Mouse (Mus musculus): Measurements from ENCODE around the gene 4930579G24Rik. TPM values are rescaled to one million over a fixed set of nuclear protein-coding genes. Genes with fewer than 3 reads are reported as not detected.
A peak's percentile ranks its signal among the peaks of the same experiment; 100 is the strongest.

4930579G24Rik gene
- polyA plus RNA-seq, 1 experiment = 5.1 TPM

GRCm38 (mm10) chr3:79670556-79670955 is 41.7 kb downstream of the 4930579G24Rik start:
- no peak for DNase-seq
- TF ChIP-seq CTCF (IDR thresholded peaks at IDR 0.05; ENCODE audit: borderline replicate concordance, insufficient read depth, low read depth, low read length) = no peak
- no peak for TF ChIP-seq POLR2A (IDR thresholded peaks at IDR 0.05; ENCODE audit: borderline replicate concordance, insufficient read depth, low read length)
- Histone ChIP-seq H3K27ac (ENCODE audit: insufficient read depth, low read length) (no peak overlapping the region), H3K4me1 (ENCODE audit: control insufficient read depth, insufficient read depth, low read length) (no peaks in the 10 kb centered on the region), H3K27me3 (ENCODE audit: control insufficient read depth, insufficient read depth, low read length) (no peaks in the 10 kb centered on the region), H3K4me3 (replicated peaks; ENCODE audit: insufficient read depth, low read depth, low read length) (no peak overlapping the region)
- WGBS = 81% methylated on average over 7 of the region's 7 CpGs

DNA sequence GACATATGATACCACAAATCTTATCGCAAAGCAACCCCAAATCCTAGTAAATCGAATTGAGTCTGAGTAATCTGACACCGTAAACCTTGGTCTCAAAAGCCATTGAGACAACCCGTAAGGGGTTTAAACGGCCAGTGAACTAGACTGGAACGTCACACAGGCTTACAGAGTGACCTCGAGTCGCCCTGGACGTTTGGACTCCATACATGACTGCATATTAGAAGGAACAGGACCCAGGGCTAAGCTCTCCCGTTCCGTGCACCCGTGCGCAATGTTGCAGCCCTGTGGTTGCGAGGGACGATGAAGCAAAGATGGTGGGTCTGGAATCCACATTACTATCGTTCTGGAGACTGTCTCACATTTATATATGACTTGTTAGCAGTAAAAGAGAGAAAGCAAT is 43.3 kb downstream of the 4930579G24Rik start:
- 86% methylated on average over 16 of the region's 16 CpGs for WGBS
- H3K27ac ChIP-seq (ENCODE audit: insufficient read depth, low read length) = no peak overlapping the region
- H3K4me3 ChIP-seq (replicated peaks; ENCODE audit: insufficient read depth, low read depth, low read length) = no peak overlapping the region
- H3K4me1 ChIP-seq (ENCODE audit: control insufficient read depth, insufficient read depth, low read length) = no peaks in the 10 kb centered on the region
- TF ChIP-seq CTCF (IDR thresholded peaks at IDR 0.05; ENCODE audit: borderline replicate concordance, insufficient read depth, low read depth, low read length) (no peak), POLR2A (IDR thresholded peaks at IDR 0.05; ENCODE audit: borderline replicate concordance, insufficient read depth, low read length) (no peak)
- no peak for DNase-seq
- H3K27me3 ChIP-seq (ENCODE audit: control insufficient read depth, insufficient read depth, low read length) = no peaks in the 10 kb centered on the region

GRCm38 (mm10) chr3:79673082-79673481 is 44.2 kb downstream of the 4930579G24Rik start:
- TF ChIP-seq POLR2A (IDR thresholded peaks at IDR 0.05; ENCODE audit: borderline replicate concordance, insufficient read depth, low read length) (no peak), CTCF (IDR thresholded peaks at IDR 0.05; ENCODE audit: borderline replicate concordance, insufficient read depth, low read depth, low read length) (peak; percentile 60)
- Histone ChIP-seq H3K27ac (ENCODE audit: insufficient read depth, low read length) (no peak overlapping the region), H3K4me1 (ENCODE audit: control insufficient read depth, insufficient read depth, low read length) (no peaks in the 10 kb centered on the region), H3K4me3 (replicated peaks; ENCODE audit: insufficient read depth, low read depth, low read length) (no peak overlapping the region), H3K27me3 (ENCODE audit: control insufficient read depth, insufficient read depth, low read length) (no peaks in the 10 kb centered on the region)
- WGBS = 4% methylated on average over 4 of the region's 4 CpGs
- DNase-seq = peak; percentile 46 to 52

- H3K4me1 ChIP-seq (ENCODE audit: control insufficient read depth, insufficient read depth, low read length) = no peaks in the 10 kb centered on the region
- DNase-seq = no peak
- H3K27me3 ChIP-seq (ENCODE audit: control insufficient read depth, insufficient read depth, low read length) = no peaks in the 10 kb centered on the region
- TF ChIP-seq CTCF (IDR thresholded peaks at IDR 0.05; ENCODE audit: borderline replicate concordance, insufficient read depth, low read depth, low read length) (no peak), POLR2A (IDR thresholded peaks at IDR 0.05; ENCODE audit: borderline replicate concordance, insufficient read depth, low read length) (no peak)
- H3K27ac ChIP-seq (ENCODE audit: insufficient read depth, low read length) = no peak overlapping the region
- 85% methylated on average over 5 of the region's 5 CpGs for WGBS
- no peak overlapping the region for H3K4me3 ChIP-seq (replicated peaks; ENCODE audit: insufficient read depth, low read depth, low read length)
Measured at GRCm38 (mm10) chr3:79674641-79675040, 45.8 kb downstream of the 4930579G24Rik start.

GRCm38 (mm10) chr3:79676411-79676810 is 47.5 kb downstream of the 4930579G24Rik start:
- Histone ChIP-seq H3K4me3 (replicated peaks; ENCODE audit: insufficient read depth, low read depth, low read length) (no peak overlapping the region), H3K27ac (ENCODE audit: insufficient read depth, low read length) (no peak overlapping the region), H3K27me3 (ENCODE audit: control insufficient read depth, insufficient read depth, low read length) (no peaks in the 10 kb centered on the region), H3K4me1 (ENCODE audit: control insufficient read depth, insufficient read depth, low read length) (no peaks in the 10 kb centered on the region)
- TF ChIP-seq CTCF (IDR thresholded peaks at IDR 0.05; ENCODE audit: borderline replicate concordance, insufficient read depth, low read depth, low read length) (no peak), POLR2A (IDR thresholded peaks at IDR 0.05; ENCODE audit: borderline replicate concordance, insufficient read depth, low read length) (no peak)
- 94% methylated on average over 3 of the region's 3 CpGs for WGBS
- no peak for DNase-seq

Other genes starting within 250 kb of the 4930579G24Rik start
- 16.3 and 17.3 TPM in 2 replicates for gene Fnip2, start 61.3 kb upstream of the 4930579G24Rik start, polyA plus RNA-seq (2012; rRNA removed)
- 71.7 and 74.2 TPM in 2 replicates for gene Ppid, start 37.7 kb upstream of the 4930579G24Rik start, polyA plus RNA-seq (2012; rRNA removed)
- 31.6 and 33.0 TPM in 2 replicates for gene Etfdh, start 421 bp downstream of the 4930579G24Rik start, polyA plus RNA-seq (2012; rRNA removed)
- gene Rxfp1, start 108.8 kb downstream of the 4930579G24Rik start, polyA plus RNA-seq (2012; rRNA removed) = 0.17 and 0.20 TPM in 2 replicates
- gene Tmem144, start 223.7 kb downstream of the 4930579G24Rik start, polyA plus RNA-seq (2012; rRNA removed) = 5.3 and 6.6 TPM in 2 replicates